Mouse (Mus musculus) E14TG2a.4 (cell line): ENCODE measurements around the gene Mthfr.

Source experiments
- CTCF ChIP-seq: conservative IDR thresholded peaks from 2 replicates; pipeline ENCODE4 v1.5.1; 2014; ENCODE audit warnings: low read length
- NANOG ChIP-seq: IDR thresholded peaks from 2 replicates; pipeline ENCODE4 v1.6.1; 2014; ENCODE audit warnings: borderline replicate concordance, low read length, mixed read lengths
- POU5F1 ChIP-seq: IDR thresholded peaks from 2 replicates; pipeline ENCODE4 v1.6.1; 2014; ENCODE audit warnings: low read length, borderline replicate concordance

GRCm38 (mm10) chr4:148029297-148029696 is 9.6 kb upstream of the Mthfr start:
- TF ChIP-seq CTCF (no peak), POU5F1 (no peak), NANOG (no peak)
